Mouse (Mus musculus): ENCODE data around the gene Sf3b6. TPM values are rescaled to one million over a fixed set of nuclear protein-coding genes. Genes with fewer than 3 reads are reported as not detected.
"Not testable (repeated sequence)": the region's sequence is repeated elsewhere in the genome, so short reads cannot be mapped to it uniquely, and the experiment has no call there.

Sf3b6 gene
- total and polyA plus RNA-seq, 2 experiments from 2014 or later, result 72.9 to 341 TPM

DNA sequence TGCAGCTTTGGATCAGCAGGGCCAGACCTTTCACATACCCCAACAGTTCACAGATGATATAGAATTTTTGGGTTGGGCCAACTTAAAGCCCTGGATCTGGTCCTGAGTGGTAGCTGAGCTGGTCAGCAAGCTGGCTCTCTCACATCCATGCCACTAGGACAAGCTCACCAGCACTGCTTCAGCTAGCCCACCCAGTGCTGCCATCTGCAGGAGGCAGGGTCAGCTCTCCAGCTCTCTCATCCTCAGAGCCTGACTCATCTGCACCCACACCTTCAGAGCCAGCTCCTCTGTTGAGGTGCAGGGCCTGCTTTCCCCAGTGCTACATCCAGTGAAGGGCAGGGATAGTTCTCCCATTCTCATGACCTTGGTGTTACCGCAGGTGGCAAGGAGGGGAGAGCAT, 23.6 kb upstream of the Sf3b6 start:
- ATAC-seq (ENCODE audit: low FRiP score) (no peak), DNase-seq (ENCODE audit: low spot score) (peak; percentile 17)
- no peaks in the 10 kb centered on the region for H3K27me3 ChIP-seq (ENCODE audit: insufficient read depth, low read length)
- H3K4me1 ChIP-seq (ENCODE audit: insufficient read depth, low read length), result no peaks in the 10 kb centered on the region
- TF ChIP-seq CTCF (IDR thresholded peaks at IDR 0.05), result peak; percentile 55
- H3K9me3 ChIP-seq (ENCODE audit: low read length), result no peaks in the 10 kb centered on the region
- H3K27ac ChIP-seq (ENCODE audit: low read depth, low read length), result no peak overlapping the region
- no peak overlapping the region for H3K4me2 ChIP-seq (ENCODE audit: low read depth, low read length, poor library complexity, severe bottlenecking)
- 92% methylated on average over 1 of the region's 1 CpGs for WGBS
- no peak overlapping the region for H3K4me3 ChIP-seq (ENCODE audit: low read depth, low read length)
- H3K9ac ChIP-seq (replicated peaks; ENCODE audit: low read length, poor library complexity, severe bottlenecking), result no peak overlapping the region
- no peaks in the 10 kb centered on the region for H3K36me3 ChIP-seq (ENCODE audit: insufficient read depth, low read length)

DNA sequence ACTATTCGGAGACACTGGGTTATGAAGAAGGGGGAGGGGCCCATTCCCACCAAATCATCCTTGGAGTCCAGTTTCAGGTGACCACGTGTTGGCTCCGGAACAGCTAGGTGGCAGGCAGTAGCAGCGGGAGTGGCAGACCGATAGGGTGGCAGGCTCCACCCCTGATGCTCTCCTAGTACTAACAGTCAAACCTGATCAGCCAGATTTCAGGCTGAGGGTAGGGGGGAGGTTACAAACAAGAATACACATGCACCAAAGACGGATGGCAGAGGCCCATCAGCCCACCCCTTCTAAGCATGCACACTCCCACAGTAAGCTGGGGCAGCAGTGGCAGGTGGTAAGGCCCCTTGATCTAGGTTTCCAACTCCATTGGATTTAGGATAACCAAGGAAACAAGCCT, 19.9 kb upstream of the Sf3b6 start:
- H3K9me3 ChIP-seq (ENCODE audit: low read length); H3K9ac ChIP-seq (replicated peaks; ENCODE audit: low read length, poor library complexity, severe bottlenecking); ATAC-seq (ENCODE audit: low FRiP score); H3K4me3 ChIP-seq (ENCODE audit: low read depth, low read length); H3K27me3 ChIP-seq (ENCODE audit: insufficient read depth, low read length); H3K4me2 ChIP-seq (ENCODE audit: low read depth, low read length, poor library complexity, severe bottlenecking); H3K36me3 ChIP-seq (ENCODE audit: insufficient read depth, low read length); H3K4me1 ChIP-seq (ENCODE audit: insufficient read depth, low read length); DNase-seq (ENCODE audit: low spot score); H3K27ac ChIP-seq (ENCODE audit: low read depth, low read length): not testable (repeated sequence)
- 81% methylated on average over 6 of the region's 6 CpGs for WGBS

DNA sequence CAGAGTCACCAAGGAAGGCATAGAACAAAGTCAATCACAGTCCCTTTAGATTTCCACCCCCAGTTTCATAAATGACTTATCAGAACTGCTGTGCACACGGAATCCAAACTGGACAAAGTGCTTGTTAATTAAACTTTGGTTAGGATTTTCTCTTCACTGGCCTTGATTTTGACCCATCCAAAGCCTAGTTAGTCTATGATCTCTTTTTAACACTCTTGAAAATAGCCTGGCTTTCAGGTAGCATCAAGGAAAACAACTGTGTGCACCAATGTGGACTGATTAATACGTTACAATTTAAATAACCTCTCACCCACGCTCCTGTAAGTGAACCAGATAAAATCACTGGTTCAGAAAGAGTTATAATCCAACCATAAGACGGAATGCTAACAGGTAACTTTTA, 6.3 kb upstream of the Sf3b6 start:
- Histone ChIP-seq H3K27me3 (ENCODE audit: insufficient read depth, low read length) (no peaks in the 10 kb centered on the region), H3K9ac (replicated peaks; ENCODE audit: low read length, poor library complexity, severe bottlenecking) (no peak overlapping the region), H3K9me3 (ENCODE audit: low read length) (no peaks in the 10 kb centered on the region), H3K4me3 (ENCODE audit: low read depth, low read length) (no peak overlapping the region), H3K27ac (ENCODE audit: low read depth, low read length) (no peak overlapping the region), H3K4me1 (ENCODE audit: insufficient read depth, low read length) (no peaks in the 10 kb centered on the region), H3K4me2 (ENCODE audit: low read depth, low read length, poor library complexity, severe bottlenecking) (no peak overlapping the region), H3K36me3 (ENCODE audit: insufficient read depth, low read length) (no peaks in the 10 kb centered on the region)
- DNase-seq (ENCODE audit: low spot score) (no peak), ATAC-seq (ENCODE audit: low FRiP score) (no peak)
- WGBS, result 82% methylated on average over 4 of the region's 4 CpGs
- TF ChIP-seq CTCF (IDR thresholded peaks at IDR 0.05), result no peak

DNA sequence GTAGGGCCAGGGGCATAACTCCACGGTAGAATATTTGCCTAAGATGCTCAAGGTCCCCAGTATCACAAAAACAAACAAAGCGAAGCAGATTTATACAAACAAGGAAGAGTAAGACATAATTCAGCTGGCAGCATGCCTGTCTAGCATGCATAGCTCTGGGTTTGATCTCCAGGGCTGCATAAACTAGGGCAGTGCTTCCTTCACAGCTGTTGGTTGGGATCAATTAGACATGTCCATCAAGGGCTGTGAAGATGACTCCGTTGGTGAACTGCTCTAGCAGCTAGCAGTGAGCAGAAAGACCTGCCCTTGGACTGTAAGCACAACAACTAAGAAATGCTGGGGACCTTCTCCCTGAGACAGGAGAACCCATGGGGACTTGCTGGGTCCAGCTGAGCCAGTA, 5.6 kb upstream of the Sf3b6 start:
- DNase-seq (ENCODE audit: low spot score) (no peak), ATAC-seq (ENCODE audit: low FRiP score) (no peak)
- Histone ChIP-seq H3K4me1 (ENCODE audit: insufficient read depth, low read length) (peaks cover 3% of the 10 kb centered on the region; the same call in 1 of the 2 replicates), H3K4me3 (ENCODE audit: low read depth, low read length) (no peak overlapping the region), H3K27ac (ENCODE audit: low read depth, low read length) (no peak overlapping the region), H3K36me3 (ENCODE audit: insufficient read depth, low read length) (no peaks in the 10 kb centered on the region), H3K27me3 (ENCODE audit: insufficient read depth, low read length) (no peaks in the 10 kb centered on the region), H3K9me3 (ENCODE audit: low read length) (no peaks in the 10 kb centered on the region), H3K4me2 (ENCODE audit: low read depth, low read length, poor library complexity, severe bottlenecking) (no peak overlapping the region), H3K9ac (replicated peaks; ENCODE audit: low read length, poor library complexity, severe bottlenecking) (no peak overlapping the region)
- TF ChIP-seq CTCF (IDR thresholded peaks at IDR 0.05), result no peak
- WGBS, result 74% methylated on average over 3 of the region's 3 CpGs

DNA sequence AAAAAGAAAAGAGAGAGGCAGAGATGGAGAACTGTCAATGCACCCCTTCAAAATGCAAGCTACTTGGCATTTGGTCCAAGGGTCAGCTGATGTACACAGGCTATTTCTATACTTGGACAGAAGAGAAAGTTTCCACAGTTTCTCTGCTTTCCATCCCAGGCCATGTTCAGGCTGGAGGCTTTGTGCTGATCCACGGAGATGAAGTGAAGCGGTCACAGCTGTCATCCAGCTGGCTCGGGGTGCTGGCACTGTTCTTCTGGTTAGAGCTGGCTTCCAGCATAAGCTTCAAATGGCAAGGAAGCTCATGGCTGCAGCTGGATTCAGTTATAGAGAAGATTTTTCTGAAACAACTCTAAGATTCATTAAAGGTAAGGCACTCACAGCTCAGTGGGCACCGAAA, 3.7 kb upstream of the Sf3b6 start:
- WGBS, result 81% methylated on average over 4 of the region's 4 CpGs
- H3K27ac ChIP-seq (ENCODE audit: low read depth, low read length), result no peak overlapping the region
- no peaks in the 10 kb centered on the region for H3K36me3 ChIP-seq (ENCODE audit: insufficient read depth, low read length)
- no peak overlapping the region for H3K4me3 ChIP-seq (ENCODE audit: low read depth, low read length)
- DNase-seq (ENCODE audit: low spot score) (no peak), ATAC-seq (ENCODE audit: low FRiP score) (no peak)
- H3K4me1 ChIP-seq (ENCODE audit: insufficient read depth, low read length), result peaks cover 9% of the 10 kb centered on the region
- no peak for TF ChIP-seq CTCF (IDR thresholded peaks at IDR 0.05)
- no peaks in the 10 kb centered on the region for H3K9me3 ChIP-seq (ENCODE audit: low read length)
- no peak overlapping the region for H3K4me2 ChIP-seq (ENCODE audit: low read depth, low read length, poor library complexity, severe bottlenecking)
- no peaks in the 10 kb centered on the region for H3K27me3 ChIP-seq (ENCODE audit: insufficient read depth, low read length)
- no peak overlapping the region for H3K9ac ChIP-seq (replicated peaks; ENCODE audit: low read length, poor library complexity, severe bottlenecking)

DNA sequence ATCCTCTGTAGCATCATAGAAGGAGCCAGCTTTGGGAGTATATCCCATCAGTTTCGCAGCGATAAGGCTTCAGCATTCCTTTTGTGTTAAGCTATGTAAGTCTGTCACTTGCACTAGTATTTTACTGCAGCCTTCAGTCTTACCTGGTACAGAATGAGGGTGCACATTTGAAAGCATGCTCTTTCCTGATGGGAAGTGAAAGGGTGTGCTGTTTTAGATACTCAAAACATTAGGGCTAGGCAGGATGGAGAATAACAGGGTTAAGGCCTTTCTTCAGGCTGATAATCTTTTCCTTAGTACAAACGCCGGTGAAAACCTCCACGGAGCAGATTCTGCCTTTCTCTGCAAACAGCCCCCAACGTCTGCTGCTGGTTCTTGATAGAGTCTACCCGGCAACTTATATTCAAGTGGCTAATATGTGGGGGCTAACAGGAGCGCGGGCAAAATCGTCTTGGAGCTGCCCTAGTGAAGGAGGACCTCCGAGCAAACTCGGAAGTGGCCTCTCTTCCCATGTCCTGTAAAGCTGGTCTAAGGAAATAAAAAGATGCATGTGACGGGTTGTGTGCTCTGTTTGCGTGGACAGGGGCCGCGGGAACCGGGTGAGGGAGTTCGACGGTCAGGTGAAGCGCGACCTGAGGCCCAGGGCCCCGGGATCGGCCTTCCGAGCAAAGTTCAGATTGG, 524 bp upstream of the Sf3b6 start:
- H3K9ac ChIP-seq (replicated peaks; ENCODE audit: low read length, poor library complexity, severe bottlenecking), result peak overlapping the region; percentile 79
- peaks cover 12% of the 10 kb centered on the region for H3K4me1 ChIP-seq (ENCODE audit: insufficient read depth, low read length)
- 6% methylated on average over 24 of the region's 24 CpGs for WGBS
- peak overlapping the region; percentile 68 for H3K4me2 ChIP-seq (ENCODE audit: low read depth, low read length, poor library complexity, severe bottlenecking)
- H3K4me3 ChIP-seq (ENCODE audit: low read depth, low read length), result peak overlapping the region; percentile 89
- H3K27ac ChIP-seq (ENCODE audit: low read depth, low read length), result peak overlapping the region; percentile 81
- no peaks in the 10 kb centered on the region for H3K9me3 ChIP-seq (ENCODE audit: low read length)
- DNase-seq (ENCODE audit: low spot score) (no peak), ATAC-seq (ENCODE audit: low FRiP score) (peak; percentile 83; the same call in 1 of the 2 replicates)
- no peaks in the 10 kb centered on the region for H3K27me3 ChIP-seq (ENCODE audit: insufficient read depth, low read length)
- no peak for TF ChIP-seq CTCF (IDR thresholded peaks at IDR 0.05)
- peaks cover 12% of the 10 kb centered on the region for H3K36me3 ChIP-seq (ENCODE audit: insufficient read depth, low read length)

All from midbrain, postnatal 0 days (tissue).